Comparison of ENCODE assay signal across 9 mouse cellular contexts in genomic region chr3:83769036-83769410, GRCm38 (mm10). TPM values are rescaled to one million over a fixed set of nuclear protein-coding genes. Genes with fewer than 3 reads are reported as not detected.
DNase-seq lines count a peak whose midpoint lies in the region; ATAC-seq and TF ChIP-seq lines count a peak whose summit lies in the region.
"Had no signal": no experiment of that assay in that cellular context is flagged by ENCODE, and none has a peak within 500 bp of the region (broad histone marks: within the 10 kb centered on the region; RNA-seq: fewer than 3 reads in every experiment).

No protein-coding gene starts in this region.

- TF ChIP-seq EP300 in liver, postnatal 0 days (IDR thresholded peaks at IDR 0.05; ENCODE audit: low read depth): no peak

- H3K4me1 ChIP-seq in liver, postnatal 0 days (ENCODE audit: insufficient read depth): peaks cover 17% of the 10 kb centered on the region
- H3K4me1 ChIP-seq in liver, embryonic 11.5 days (replicated peaks; ENCODE audit: control insufficient read depth, insufficient read depth, low read length): no peaks in the 10 kb centered on the region
- peaks cover 18% of the 10 kb centered on the region for H3K4me1 ChIP-seq in forebrain, embryonic 14.5 days (ENCODE audit: control insufficient read depth, insufficient read depth, low read length)
- peaks cover 70% of the 10 kb centered on the region for H3K4me1 ChIP-seq in limb, embryonic 13.5 days
- H3K4me1 ChIP-seq in stomach, embryonic 15.5 days: peaks cover 24% of the 10 kb centered on the region

- TF ChIP-seq CTCF in liver, postnatal 0 days (IDR thresholded peaks at IDR 0.05; ENCODE audit: low read depth): 0 out of 2 replicates have a peak, but pooled peaks have one; percentile 15

- H3K4me2 ChIP-seq in liver, postnatal 0 days (ENCODE audit: low read depth, low read length): no peak overlapping the region
- H3K4me2 ChIP-seq in liver, embryonic 11.5 days: no peak overlapping the region
- peak overlapping the region; percentile 73 for H3K4me2 ChIP-seq in forebrain, embryonic 14.5 days (ENCODE audit: low read length)
- peak overlapping the region; percentile 88 for H3K4me2 ChIP-seq in limb, embryonic 13.5 days (replicated peaks)
- no peak overlapping the region for H3K4me2 ChIP-seq in stomach, embryonic 15.5 days

- peaks cover 49% of the 10 kb centered on the region for H3K27me3 ChIP-seq in liver, postnatal 0 days (ENCODE audit: insufficient read depth, low read length)
- peaks cover 48% of the 10 kb centered on the region for H3K27me3 ChIP-seq in liver, embryonic 11.5 days (replicated peaks; ENCODE audit: control insufficient read depth, insufficient read depth, low read length)
- H3K27me3 ChIP-seq in forebrain, embryonic 14.5 days (replicated peaks; ENCODE audit: control insufficient read depth, insufficient read depth, low read length): no peaks in the 10 kb centered on the region
- H3K27me3 ChIP-seq in limb, embryonic 13.5 days: no peaks in the 10 kb centered on the region
- H3K27me3 ChIP-seq in stomach, embryonic 15.5 days (replicated peaks): peaks cover 17% of the 10 kb centered on the region

- WGBS in liver, postnatal 0 days (ENCODE audit: insufficient replicate concordance): 48% methylated on average over 10 of the region's 10 CpGs
- 33% methylated on average over 10 of the region's 10 CpGs for WGBS in liver, embryonic 11.5 days
- 4% methylated on average over 10 of the region's 10 CpGs for WGBS in forebrain, embryonic 14.5 days
- WGBS in limb, embryonic 13.5 days: 25% methylated on average over 10 of the region's 10 CpGs
- 36% methylated on average over 10 of the region's 10 CpGs for WGBS in stomach, embryonic 15.5 days

- no peak overlapping the region for H3K27ac ChIP-seq in liver, postnatal 0 days (ENCODE audit: low read depth)
- no peak overlapping the region for H3K27ac ChIP-seq in liver, embryonic 11.5 days (ENCODE audit: low read depth, low read length)
- no peak overlapping the region for H3K27ac ChIP-seq in forebrain, embryonic 14.5 days (ENCODE audit: low read depth, low read length)
- peak overlapping the region; percentile 22; the same call in 1 of the 2 replicates for H3K27ac ChIP-seq in limb, embryonic 13.5 days
- no peak overlapping the region for H3K27ac ChIP-seq in stomach, embryonic 15.5 days

- no peak overlapping the region for H3K4me3 ChIP-seq in liver, postnatal 0 days (ENCODE audit: low read depth, low read length)
- no peak overlapping the region for H3K4me3 ChIP-seq in liver, embryonic 11.5 days (ENCODE audit: low read depth, low read length)
- H3K4me3 ChIP-seq in forebrain, embryonic 14.5 days (ENCODE audit: low read depth, low read length): 0 out of 2 replicates have a peak overlapping the region, but pooled peaks have one; percentile 37
- peak overlapping the region; percentile 72 for H3K4me3 ChIP-seq in limb, embryonic 13.5 days
- 0 out of 2 replicates have a peak overlapping the region, but pooled peaks have one; percentile 12 for H3K4me3 ChIP-seq in stomach, embryonic 15.5 days (replicated peaks)

- ATAC-seq in liver, postnatal 0 days: no peak
- ATAC-seq in liver, embryonic 11.5 days (replicated peaks; ENCODE audit: low FRiP score): no peak
- no peak for ATAC-seq in forebrain, embryonic 14.5 days
- no peak for ATAC-seq in limb, embryonic 13.5 days (ENCODE audit: low FRiP score, low read depth)
- ATAC-seq in stomach, embryonic 15.5 days (ENCODE audit: insufficient read depth, low FRiP score, low read depth): no peak

- H3K36me3 ChIP-seq in liver, postnatal 0 days (replicated peaks; ENCODE audit: insufficient read depth, low read length): no peaks in the 10 kb centered on the region
- H3K36me3 ChIP-seq in liver, embryonic 11.5 days (ENCODE audit: control insufficient read depth, insufficient read depth, low read length): no peaks in the 10 kb centered on the region
- H3K36me3 ChIP-seq in forebrain, embryonic 14.5 days (ENCODE audit: control insufficient read depth, insufficient read depth, low read length): peaks cover 14% of the 10 kb centered on the region; the same call in 1 of the 2 replicates
- H3K36me3 ChIP-seq in limb, embryonic 13.5 days: peaks cover 40% of the 10 kb centered on the region
- H3K36me3 ChIP-seq in stomach, embryonic 15.5 days: no peaks in the 10 kb centered on the region

- no peak for DNase-seq in liver, postnatal 0 days
- DNase-seq in liver, embryonic 11.5 days (ENCODE audit: low spot score): no peak
- peak; percentile 57 for DNase-seq in forebrain, embryonic 14.5 days (ENCODE audit: low spot score)
- no peak for DNase-seq in right cerebral cortex, postnatal 25 days
- DNase-seq in gastrocnemius, postnatal 25 days: no peak
- no peak for DNase-seq in left cerebral cortex, postnatal 14 days (ENCODE audit: low spot score in 2 of 2)

- intact Hi-C loops in left cerebral cortex, postnatal 14 days (cut with DNase I): no loop called here

- H3K9me3 ChIP-seq in liver, postnatal 0 days (ENCODE audit: low read length): no peaks in the 10 kb centered on the region
- no peaks in the 10 kb centered on the region for H3K9me3 ChIP-seq in liver, embryonic 11.5 days (ENCODE audit: control insufficient read depth, low read length)
- H3K9me3 ChIP-seq in forebrain, embryonic 14.5 days (replicated peaks; ENCODE audit: control insufficient read depth, low read length): no peaks in the 10 kb centered on the region
- H3K9me3 ChIP-seq in limb, embryonic 13.5 days: no peaks in the 10 kb centered on the region
- H3K9me3 ChIP-seq in stomach, embryonic 15.5 days: no peaks in the 10 kb centered on the region

- H3K9ac ChIP-seq in liver, postnatal 0 days (replicated peaks): no peak overlapping the region
- no peak overlapping the region for H3K9ac ChIP-seq in liver, embryonic 11.5 days (ENCODE audit: low read depth, low read length)
- H3K9ac ChIP-seq in forebrain, embryonic 14.5 days (ENCODE audit: low read length): peak overlapping the region; percentile 13; the same call in 1 of the 2 replicates
- peak overlapping the region; percentile 86 for H3K9ac ChIP-seq in limb, embryonic 13.5 days
- H3K9ac ChIP-seq in stomach, embryonic 15.5 days: no peak overlapping the region

RNA-seq across cellular contexts. Expression of gene Sfrp2, which starts 2.9 kb away (rescaled TPM):
- polyA plus RNA-seq in liver, postnatal 0 days (2015; fragmentation: Nextera tagmentation; extraction: Ambion mirVana): 1.0 and 1.6 TPM in 2 replicates
- polyA plus RNA-seq in liver, embryonic 11.5 days (2014; fragmentation: Nextera tagmentation; extraction: Ambion mirVana): 26.4 and 27.7 TPM in 2 replicates
- polyA plus RNA-seq in forebrain, embryonic 14.5 days (2014; fragmentation: Nextera tagmentation; extraction: Ambion mirVana): 27.2 and 33.6 TPM in 2 replicates
- 419 and 465 TPM in 2 replicates for polyA plus RNA-seq in limb, embryonic 13.5 days (2015; fragmentation: Nextera tagmentation; extraction: Ambion mirVana)
- 127 and 148 TPM in 2 replicates for polyA plus RNA-seq in stomach, embryonic 15.5 days (2015; fragmentation: Nextera tagmentation; extraction: Ambion mirVana)
- 10 to 100 TPM in 1 of 2 experiments, 1 to 10 TPM in 1; 4.0 to 22.4 TPM for total RNA-seq in gastrocnemius, postnatal 25 days (2021)
- total RNA-seq in left cerebral cortex, postnatal 14 days (2021): 1 to 10 TPM; 4.2 to 5.7 TPM
- total RNA-seq: megakaryocyte, adult 5-6 weeks had no signal

Comparison
In these comparisons a context has a peak if more than half of its experiments do, and no peak if none do; other contexts are left out.
1. RNA of gene Sfrp2, which starts 2.9 kb away (polyA plus RNA-seq): 419 to 465 TPM in limb, embryonic 13.5 days, 127 to 148 TPM in stomach, embryonic 15.5 days, 26.4 to 27.7 TPM in liver, embryonic 11.5 days and 27.2 to 33.6 TPM in forebrain, embryonic 14.5 days; 1.0 to 1.6 TPM in liver, postnatal 0 days; every median in the first group is over 10 times any median in the second.
2. H3K4me2 ChIP-seq: peak in forebrain, embryonic 14.5 days (single experiment) and limb, embryonic 13.5 days (single experiment); none in liver, postnatal 0 days (single experiment), liver, embryonic 11.5 days (single experiment) and stomach, embryonic 15.5 days (single experiment).
3. H3K4me3 ChIP-seq: peak in forebrain, embryonic 14.5 days (single experiment), limb, embryonic 13.5 days (single experiment) and stomach, embryonic 15.5 days (single experiment); none in liver, postnatal 0 days (single experiment) and liver, embryonic 11.5 days (single experiment).
4. H3K9ac ChIP-seq: peak in forebrain, embryonic 14.5 days (single experiment) and limb, embryonic 13.5 days (single experiment); none in liver, postnatal 0 days (single experiment), liver, embryonic 11.5 days (single experiment) and stomach, embryonic 15.5 days (single experiment).